ENCODE assay signal across 9 mouse cellular contexts in genomic region chr16:21211501-21211900, GRCm38 (mm10). TPM values are rescaled to one million over a fixed set of nuclear protein-coding genes. Genes with fewer than 3 reads are reported as not detected.
A peak's percentile ranks its signal among the peaks of the same experiment; 100 is the strongest.
DNase-seq lines count a peak whose midpoint lies in the region; ATAC-seq and TF ChIP-seq lines count a peak whose summit lies in the region.
"Had no signal": no experiment of that assay in that cellular context is flagged by ENCODE, and none has a peak within 500 bp of the region (broad histone marks: within the 10 kb centered on the region; RNA-seq: fewer than 3 reads in every experiment).

No protein-coding gene starts in this region.

- no peaks in the 10 kb centered on the region for H3K9me3 ChIP-seq in kidney, embryonic 14.5 days (ENCODE audit: control insufficient read depth, low read length)
- H3K9me3 ChIP-seq in embryonic facial prominence, embryonic 14.5 days (ENCODE audit: control insufficient read depth, low read length): no peaks in the 10 kb centered on the region
- no peaks in the 10 kb centered on the region for H3K9me3 ChIP-seq in intestine, embryonic 16.5 days (ENCODE audit: control insufficient read depth, low read length)

- peak overlapping the region; percentile 63 for H3K4me2 ChIP-seq in kidney, embryonic 14.5 days (replicated peaks; ENCODE audit: low read depth, low read length)
- peak overlapping the region; percentile 58 for H3K4me2 ChIP-seq in embryonic facial prominence, embryonic 14.5 days (ENCODE audit: low read depth, low read length)
- peak overlapping the region; percentile 62 for H3K4me2 ChIP-seq in intestine, embryonic 16.5 days (ENCODE audit: low read depth, low read length)
- H3K4me2 ChIP-seq in myocyte (ENCODE audit: low read depth): peak overlapping the region; percentile 94

- 55% methylated on average over 4 of the region's 4 CpGs for WGBS in kidney, embryonic 14.5 days
- WGBS in embryonic facial prominence, embryonic 14.5 days: 33% methylated on average over 4 of the region's 4 CpGs
- WGBS in intestine, embryonic 16.5 days: 43% methylated on average over 4 of the region's 4 CpGs

- peak overlapping the region; percentile 32 for H3K4me3 ChIP-seq in kidney, embryonic 14.5 days (ENCODE audit: low read length)
- H3K4me3 ChIP-seq in embryonic facial prominence, embryonic 14.5 days (ENCODE audit: low read depth, low read length): peak overlapping the region; percentile 89
- peak overlapping the region; percentile 39 for H3K4me3 ChIP-seq in intestine, embryonic 16.5 days (ENCODE audit: low read length)
- H3K4me3 ChIP-seq in myocyte: peak overlapping the region; percentile 21

- peak overlapping the region; percentile 90; the same call in 1 of the 2 replicates for H3K27ac ChIP-seq in kidney, embryonic 14.5 days (ENCODE audit: low read depth, low read length)
- peak overlapping the region; percentile 96 for H3K27ac ChIP-seq in embryonic facial prominence, embryonic 14.5 days (replicated peaks; ENCODE audit: low read depth, low read length)
- H3K27ac ChIP-seq in intestine, embryonic 16.5 days (ENCODE audit: low read length): peak overlapping the region; percentile 89

- H3K4me1 ChIP-seq in kidney, embryonic 14.5 days (ENCODE audit: control insufficient read depth, insufficient read depth, low read length): peaks cover 49% of the 10 kb centered on the region
- H3K4me1 ChIP-seq in embryonic facial prominence, embryonic 14.5 days (ENCODE audit: control insufficient read depth, insufficient read depth, low read length): peaks cover 68% of the 10 kb centered on the region
- H3K4me1 ChIP-seq in intestine, embryonic 16.5 days (ENCODE audit: control insufficient read depth, insufficient read depth, low read length): peaks cover 72% of the 10 kb centered on the region

- no peak overlapping the region for H3ac ChIP-seq in myocyte (ENCODE audit: control insufficient read depth, insufficient read length)

- TF ChIP-seq POLR2A in myocyte (IDR thresholded peaks at IDR 0.05; ENCODE audit: insufficient read length, low read depth): no peak

- no peak for DNase-seq in kidney, postnatal 25 days
- DNase-seq in embryonic facial prominence, embryonic 14.5 days (ENCODE audit: low spot score): no peak
- DNase-seq in thymus, postnatal 4 days: no peak
- no peak for DNase-seq in frontal cortex, postnatal 25 days (ENCODE audit: low spot score in 2 of 2)
- DNase-seq in layer of hippocampus, postnatal 36 days: no peak

- H3K27me3 ChIP-seq in kidney, embryonic 14.5 days (ENCODE audit: control insufficient read depth, insufficient read depth, low read length): no peaks in the 10 kb centered on the region
- H3K27me3 ChIP-seq in embryonic facial prominence, embryonic 14.5 days (replicated peaks; ENCODE audit: control insufficient read depth, insufficient read depth, low read length): no peaks in the 10 kb centered on the region
- no peaks in the 10 kb centered on the region for H3K27me3 ChIP-seq in intestine, embryonic 16.5 days (replicated peaks; ENCODE audit: control insufficient read depth, insufficient read depth, low read length)
- no peaks in the 10 kb centered on the region for H3K27me3 ChIP-seq in myocyte (ENCODE audit: control insufficient read depth, insufficient read depth, insufficient read length)

- H3K9ac ChIP-seq in kidney, embryonic 14.5 days (ENCODE audit: low read depth, low read length): peak overlapping the region; percentile 45
- peak overlapping the region; percentile 56 for H3K9ac ChIP-seq in embryonic facial prominence, embryonic 14.5 days (ENCODE audit: low read depth, low read length)
- H3K9ac ChIP-seq in intestine, embryonic 16.5 days (ENCODE audit: low read depth, low read length): peak overlapping the region; percentile 66

- peaks cover 12% of the 10 kb centered on the region; the same call in 1 of the 2 replicates for H3K36me3 ChIP-seq in kidney, embryonic 14.5 days (ENCODE audit: control insufficient read depth, insufficient read depth, low read length)
- peaks cover 41% of the 10 kb centered on the region for H3K36me3 ChIP-seq in embryonic facial prominence, embryonic 14.5 days (ENCODE audit: control insufficient read depth, insufficient read depth, low read length)
- 0 out of 2 replicates have a peak, but pooled peaks cover 5% of the 10 kb centered on the region for H3K36me3 ChIP-seq in intestine, embryonic 16.5 days (ENCODE audit: control insufficient read depth, insufficient read depth, low read length)
- H3K36me3 ChIP-seq in myocyte (ENCODE audit: control insufficient read depth, insufficient read depth): peaks cover 15% of the 10 kb centered on the region

- peak; percentile 1; the same call in 1 of the 2 replicates for ATAC-seq in kidney, embryonic 14.5 days (ENCODE audit: low FRiP score, low TSS enrichment)
- no peak for ATAC-seq in embryonic facial prominence, embryonic 14.5 days (ENCODE audit: low read depth)
- ATAC-seq in intestine, embryonic 16.5 days: no peak

- H3K79me2 ChIP-seq in myocyte (ENCODE audit: control insufficient read depth, insufficient read depth): peaks cover 62% of the 10 kb centered on the region

TF ChIP-seq in myocyte, 11 proteins besides CTCF, POLR2A, EP300 and RAD21:
- TF ChIP-seq CEBPB (IDR thresholded peaks at IDR 0.05; ENCODE audit: insufficient read depth, poor library complexity, severe bottlenecking) (no peak), MYOG (IDR thresholded peaks at IDR 0.05; ENCODE audit: control insufficient read depth in 1 of 3, insufficient read depth in 1 of 3, insufficient read length in 2 of 3, low read depth in 2 of 3) (no peak), SRF (IDR thresholded peaks at IDR 0.05; ENCODE audit: control insufficient read depth, insufficient read length, low read depth) (no peak)

RNA-seq across cellular contexts. Expression of gene Ephb3, which starts 6.9 kb away (rescaled TPM):
- 8.0 and 12.8 TPM in 2 replicates for polyA plus RNA-seq in kidney, embryonic 14.5 days (2014; fragmentation: Nextera tagmentation; extraction: Ambion mirVana)
- 28.4 and 31.8 TPM in 2 replicates for polyA plus RNA-seq in embryonic facial prominence, embryonic 14.5 days (2014; fragmentation: Nextera tagmentation; extraction: Ambion mirVana)
- polyA plus RNA-seq in intestine, embryonic 16.5 days (2015; fragmentation: Nextera tagmentation; extraction: Ambion mirVana): 9.1 and 9.3 TPM in 2 replicates
- 30.6 TPM for polyA plus RNA-seq in myocyte (2012; fragmentation: generic; extraction: Trizol)
- total RNA-seq in layer of hippocampus, postnatal 36 days (2021): 10 to 100 TPM; 17.3 to 19.4 TPM

RNA-seq across cellular contexts. Expression of gene Teddm3, which starts 57.7 kb away (rescaled TPM):
- not detected in 2 replicates for polyA plus RNA-seq in kidney, embryonic 14.5 days (2014; fragmentation: Nextera tagmentation; extraction: Ambion mirVana)
- 0.67 and 1.6 TPM in 2 replicates for polyA plus RNA-seq in embryonic facial prominence, embryonic 14.5 days (2014; fragmentation: Nextera tagmentation; extraction: Ambion mirVana)
- 0.20 TPM in 1 of 2 replicates, not detected in the other for polyA plus RNA-seq in intestine, embryonic 16.5 days (2015; fragmentation: Nextera tagmentation; extraction: Ambion mirVana)
- polyA plus RNA-seq in myocyte (2012; fragmentation: generic; extraction: Trizol): 0.24 TPM
- total RNA-seq in layer of hippocampus, postnatal 36 days (2021): 1 to 10 TPM; 1.1 to 1.2 TPM
- total RNA-seq: MEL had no signal

Comparison
In these comparisons a context has a peak if more than half of its experiments do, and no peak if none do; other contexts are left out.
1. H3K4me3 ChIP-seq: peak in every context shown above with its lines; median percentile 89 in embryonic facial prominence, embryonic 14.5 days; 39 in intestine, embryonic 16.5 days; 32 in kidney, embryonic 14.5 days; 21 in myocyte.